Mouse (Mus musculus) right cerebral cortex, postnatal 36 days (tissue): ENCODE measurements around the gene Galm.

Experiments used
- DNase-seq, 2 experiments: peaks; one replicate each; pipeline ENCODE4 v3.0.0; 2022; ENCODE audit warnings: low spot score in 2 of 2, mixed read lengths in 1 of 2

Gene Galm

GRCm38 (mm10) chr17:80128476-80128990, 1.3 kb downstream of the Galm start:
- DNase-seq: no peak

GRCm38 (mm10) chr17:80129387-80129786, 2.1 kb downstream of the Galm start:
- DNase-seq: no peak

- no peak for DNase-seq
Observed at GRCm38 (mm10) chr17:80130718-80131430, 3.6 kb downstream of the Galm start.

- no peak for DNase-seq
Observed at GRCm38 (mm10) chr17:80131431-80131766, 4.1 kb downstream of the Galm start.

- no peak for DNase-seq
Observed at GRCm38 (mm10) chr17:80131838-80132237, 4.6 kb downstream of the Galm start.

- DNase-seq: no peak
Observed at GRCm38 (mm10) chr17:80132502-80132901, 5.2 kb downstream of the Galm start.

- no peak for DNase-seq
Observed at GRCm38 (mm10) chr17:80138434-80139162, 11.3 kb downstream of the Galm start.

- DNase-seq: no peak
Observed at GRCm38 (mm10) chr17:80139753-80140444, 12.6 kb downstream of the Galm start.

GRCm38 (mm10) chr17:80143478-80144232, 16.4 kb downstream of the Galm start:
- no peak for DNase-seq

GRCm38 (mm10) chr17:80145210-80145609, 17.9 kb downstream of the Galm start:
- DNase-seq: no peak

GRCm38 (mm10) chr17:80145771-80146170, 18.5 kb downstream of the Galm start:
- DNase-seq: no peak

- DNase-seq: peak in 1 of 2 experiments; percentile 27
Observed at GRCm38 (mm10) chr17:80148053-80148994, 21.1 kb downstream of the Galm start.

- no peak for DNase-seq
Observed at GRCm38 (mm10) chr17:80148995-80149388, 21.7 kb downstream of the Galm start.

GRCm38 (mm10) chr17:80151353-80151752, 24.1 kb downstream of the Galm start:
- DNase-seq: no peak

- no peak for DNase-seq
Observed at GRCm38 (mm10) chr17:80152767-80153630, 25.7 kb downstream of the Galm start.

- DNase-seq: no peak
Observed at GRCm38 (mm10) chr17:80153631-80154030, 26.4 kb downstream of the Galm start.

- DNase-seq: no peak
Observed at GRCm38 (mm10) chr17:80156905-80157304, 29.6 kb downstream of the Galm start.

- DNase-seq: no peak
Observed at GRCm38 (mm10) chr17:80157489-80157888, 30.2 kb downstream of the Galm start.

- peak; percentile 40 to 62 for DNase-seq
Observed at GRCm38 (mm10) chr17:80160454-80160853, 33.2 kb downstream of the Galm start.

GRCm38 (mm10) chr17:80163991-80164390, 36.7 kb downstream of the Galm start:
- no peak for DNase-seq
